Mouse (Mus musculus): Measurements from ENCODE around the gene Cxadr.

Cxadr gene

DNA sequence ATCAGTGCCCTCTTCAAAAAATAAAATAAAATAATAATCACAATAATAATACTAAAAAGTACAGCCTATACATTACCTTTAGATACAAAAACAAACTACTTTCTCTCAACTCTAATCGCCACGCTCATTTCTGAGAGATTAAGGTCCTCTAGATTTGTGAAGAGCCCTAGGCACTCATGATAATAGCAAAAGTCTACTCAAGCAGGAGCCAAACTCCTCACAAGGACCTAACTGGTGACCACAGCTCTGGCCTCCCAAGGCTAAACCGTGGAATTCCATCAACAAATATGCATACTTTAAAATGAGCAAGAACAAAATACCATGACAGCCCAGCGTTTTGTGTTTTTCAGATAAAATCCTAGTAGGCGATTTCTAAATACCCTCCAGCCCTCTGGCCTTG, 71.5 kb downstream of the Cxadr start:
- no peak for DNase-seq

DNA sequence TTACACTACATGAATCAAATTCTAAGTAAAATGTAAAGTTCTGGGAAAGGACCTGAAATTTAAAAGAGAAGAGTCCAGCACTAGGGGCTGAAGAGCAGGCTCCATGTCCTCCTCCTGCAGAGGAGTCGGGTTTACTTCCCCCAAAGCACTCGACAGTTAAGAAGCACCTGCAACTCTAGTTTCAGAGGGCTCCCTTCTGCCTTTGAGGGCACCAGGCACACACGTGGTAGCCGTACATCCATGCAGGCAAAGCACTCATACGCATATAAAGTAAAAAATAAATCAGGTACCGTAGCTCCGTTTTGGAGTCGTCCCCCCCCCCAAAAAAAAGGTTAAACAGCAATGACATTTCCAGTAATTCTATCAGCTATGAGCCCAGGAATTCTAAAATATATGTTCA, 72.5 kb downstream of the Cxadr start:
- peak; percentile 43 for DNase-seq

DNA sequence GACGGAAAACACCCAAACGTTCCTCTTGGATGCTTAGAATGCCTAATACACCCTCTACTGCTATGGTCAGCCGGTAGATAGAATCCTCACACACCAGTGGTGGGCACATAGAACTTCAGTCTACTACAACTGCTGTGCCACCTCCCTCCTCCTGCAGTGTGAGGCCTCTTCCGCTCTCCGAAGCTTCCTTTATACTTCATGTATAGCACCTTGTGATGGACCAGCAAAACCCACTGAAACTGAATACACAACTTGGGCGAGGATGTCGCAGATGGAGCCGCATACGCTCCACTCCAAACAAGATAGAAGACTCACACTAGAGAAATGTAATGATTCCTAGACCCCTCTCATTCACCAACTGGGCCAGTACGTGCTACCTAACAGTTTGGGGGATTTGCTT, 73.9 kb downstream of the Cxadr start:
- DNase-seq = peak; percentile 33

DNA sequence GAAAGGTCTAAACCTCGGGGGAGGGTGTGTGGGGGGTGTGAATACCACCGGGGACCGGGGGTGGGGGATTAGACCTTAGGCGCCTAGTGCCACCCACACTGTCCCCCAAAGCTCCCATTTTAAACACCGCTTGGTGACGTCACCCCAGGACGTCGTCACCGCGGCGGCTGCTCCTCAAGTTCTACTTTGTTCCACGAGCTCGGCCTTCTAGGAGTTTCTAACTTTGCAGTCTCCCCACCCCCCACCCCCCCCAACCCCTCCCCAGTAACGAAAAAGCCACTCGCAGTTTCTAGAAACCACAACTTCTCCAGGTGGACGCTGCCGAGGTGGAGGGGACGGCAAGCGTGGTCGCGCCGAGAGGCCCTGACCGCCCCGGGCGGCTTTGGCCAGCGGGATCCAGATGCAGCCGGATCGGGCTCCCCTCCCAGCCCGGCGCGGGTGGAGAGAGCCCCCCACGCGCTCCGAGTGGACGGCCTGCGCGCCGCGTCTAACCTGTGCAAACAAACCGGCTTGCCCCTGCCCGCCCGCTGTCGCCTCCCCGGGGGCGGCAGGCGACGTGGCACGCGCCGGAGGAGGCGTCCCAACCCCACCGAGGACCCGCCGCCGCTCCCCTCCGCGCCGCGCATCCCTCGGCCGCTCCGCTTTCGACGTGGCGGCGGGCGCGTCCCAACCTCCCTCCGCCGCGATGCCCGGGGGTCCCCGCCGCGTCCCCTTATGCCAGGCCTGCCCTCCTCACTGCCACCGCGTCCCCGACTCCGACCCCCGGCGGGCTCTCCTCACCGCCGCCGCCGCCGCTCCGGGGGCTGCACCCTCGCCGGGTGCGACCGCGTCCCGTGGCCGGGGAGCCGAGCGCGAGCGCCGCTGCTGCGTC, 74.8 kb downstream of the Cxadr start:
- DNase-seq = peak; percentile 77

DNA sequence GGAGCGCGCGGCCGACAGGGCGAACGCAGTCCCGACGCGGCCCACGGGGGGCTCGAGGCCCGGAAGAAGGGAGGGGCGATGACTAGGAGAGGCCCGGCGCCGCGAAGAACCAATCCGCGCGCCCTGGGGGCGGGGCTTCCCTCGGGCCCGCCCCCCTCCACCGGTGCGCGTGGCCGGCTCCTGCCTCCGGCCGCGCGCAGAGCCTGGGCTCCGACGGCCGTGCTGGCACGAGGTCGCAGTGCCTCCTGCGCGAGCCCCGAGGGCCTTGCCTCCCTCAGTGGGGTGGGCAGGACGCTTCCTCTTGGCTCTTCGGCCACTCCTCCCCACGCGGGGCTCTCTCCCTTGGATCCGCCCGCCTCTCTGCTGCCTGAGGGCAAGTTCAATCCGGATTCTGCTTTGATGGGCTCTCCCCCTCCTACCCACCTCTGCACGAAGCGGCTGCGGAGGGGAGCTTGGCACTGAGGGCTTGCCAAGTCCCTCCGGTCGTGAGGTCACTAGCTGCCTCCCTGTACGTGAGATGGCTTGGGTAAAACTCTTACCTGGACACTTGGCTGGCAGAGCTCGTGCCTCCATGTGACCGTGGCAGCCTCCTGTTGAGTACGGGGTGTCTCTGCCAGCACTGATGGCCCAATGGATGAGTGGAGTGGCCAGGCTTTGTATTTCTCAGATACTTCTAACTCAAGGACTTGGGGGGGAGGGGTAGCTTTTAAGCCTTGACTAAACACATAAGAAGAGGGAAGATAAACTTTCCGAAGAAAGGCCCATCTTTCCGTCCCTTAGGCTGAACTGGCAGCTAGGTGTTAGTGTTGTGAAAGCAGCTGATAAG, 75.7 kb downstream of the Cxadr start, which contains the start of gene Btg3:
TSS of gene Btg3 (minus strand) at position 448 of the 826 bp plus-strand sequence.
- DNase-seq = peak; percentile 94

DNA sequence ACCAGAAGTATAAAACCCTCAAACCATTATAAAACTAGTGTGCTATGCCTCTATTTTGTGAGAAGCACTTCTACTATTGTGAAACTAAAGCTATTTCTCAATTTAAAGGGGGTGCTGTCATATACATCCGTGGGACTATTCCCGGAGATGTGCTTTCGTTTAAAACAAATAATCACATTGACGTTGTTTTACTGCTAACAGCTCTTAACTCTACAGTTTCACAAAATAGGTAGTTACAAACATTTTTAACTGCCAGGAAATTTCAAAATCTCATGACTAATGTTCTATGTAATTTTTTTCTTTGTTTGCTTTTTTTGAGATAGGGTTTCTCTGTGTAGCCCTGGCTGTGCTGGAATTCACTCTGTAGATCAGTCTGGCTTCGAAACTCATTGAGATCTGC, 77.2 kb downstream of the Cxadr start:
- DNase-seq = no peak

DNA sequence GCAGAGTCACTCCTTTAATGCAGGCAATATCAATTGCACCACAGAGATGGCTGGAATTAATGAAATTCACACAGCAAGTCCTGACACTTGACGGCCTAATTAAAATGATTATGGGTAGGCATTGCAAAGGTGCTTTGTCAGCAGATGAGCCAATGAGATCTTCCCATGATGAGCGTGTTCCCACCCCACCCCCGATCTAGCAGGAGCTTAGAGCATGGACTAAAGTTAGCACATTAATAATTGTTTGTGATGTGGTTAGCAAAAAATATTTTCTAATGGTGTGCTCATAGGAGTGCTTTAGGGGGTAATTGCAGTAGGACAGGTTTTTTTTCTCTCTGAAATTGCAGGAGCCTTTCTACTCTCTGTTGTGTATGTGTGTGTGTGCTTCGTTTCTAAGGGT, 87.8 kb downstream of the Cxadr start:
- DNase-seq = no peak

DNA sequence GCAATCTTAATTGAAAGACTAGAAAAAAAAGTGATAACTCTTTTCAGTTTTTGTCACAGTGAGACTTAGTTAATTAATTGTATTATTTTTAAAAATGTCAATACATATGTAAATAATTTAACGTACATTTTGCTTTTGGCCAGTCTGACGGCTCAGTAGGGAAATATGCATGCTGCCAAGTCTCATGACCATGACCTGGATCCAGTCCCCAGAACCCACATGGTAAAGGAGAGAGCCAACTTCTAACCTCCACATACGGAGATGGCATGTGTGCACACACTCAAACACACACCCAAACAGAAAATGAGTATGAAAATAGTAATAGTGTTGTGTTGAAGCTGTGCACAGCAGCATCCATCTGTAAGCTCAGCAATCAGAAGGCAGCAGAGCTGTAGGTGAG, 88.7 kb downstream of the Cxadr start:
- DNase-seq = no peak

DNA sequence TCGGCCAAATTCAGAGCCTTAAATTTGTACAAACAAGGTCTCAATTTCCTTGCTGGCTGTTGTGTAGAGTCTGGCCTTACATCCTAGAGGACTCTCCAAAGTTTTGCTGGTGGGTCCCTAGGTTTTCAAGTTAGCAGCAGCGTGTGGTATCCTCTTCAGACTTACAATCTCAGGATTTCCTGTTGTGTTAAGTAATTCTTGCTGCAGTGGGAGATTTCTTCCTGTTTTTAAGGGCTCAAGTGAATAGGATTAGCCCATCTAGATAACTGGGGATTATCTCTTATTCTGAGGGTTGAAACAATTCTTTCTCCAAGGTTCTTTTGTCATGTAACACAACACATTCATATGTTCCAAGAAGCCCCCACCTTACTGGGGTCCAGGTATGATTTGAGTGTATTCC, 90.1 kb downstream of the Cxadr start:
- DNase-seq = no peak

DNA sequence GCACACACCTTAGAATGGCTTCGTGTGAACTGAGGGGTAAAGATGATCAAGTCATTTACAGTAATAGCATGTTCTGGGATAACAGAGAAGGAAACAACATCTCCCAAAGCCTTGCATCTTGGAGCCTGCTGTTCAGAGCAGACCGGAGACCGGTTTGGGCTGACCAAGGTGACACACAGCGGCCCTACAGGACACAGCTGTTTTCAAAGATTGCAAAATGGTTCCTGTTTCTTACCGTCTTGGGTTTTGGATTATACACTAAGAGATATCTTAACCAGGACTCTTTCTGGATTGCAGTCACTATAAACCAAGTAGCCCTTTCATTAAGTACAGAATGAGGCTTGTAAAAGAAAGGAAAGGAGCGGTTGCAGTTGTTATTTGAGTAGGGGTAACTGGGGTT, 97.4 kb downstream of the Cxadr start:
- no peak for DNase-seq

DNA sequence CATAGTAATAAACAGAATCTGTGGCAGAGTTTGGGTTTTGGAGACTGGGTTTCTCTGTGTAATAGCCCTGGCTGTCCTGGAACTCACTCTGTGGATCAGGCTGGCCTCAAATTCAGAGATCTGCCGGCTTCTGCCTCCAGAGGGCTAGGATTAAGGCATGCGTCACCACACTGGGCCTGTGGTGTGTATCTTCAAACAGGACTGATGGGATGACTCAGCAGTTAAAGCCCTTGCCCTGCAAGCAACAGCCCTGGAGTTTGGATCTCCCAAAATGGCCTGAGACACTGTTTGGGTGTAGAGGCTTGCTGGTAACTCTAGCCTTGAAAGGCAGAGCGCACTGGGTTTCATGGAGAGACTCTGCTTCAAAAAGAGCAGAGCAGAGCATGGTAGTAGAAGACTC, 98.1 kb downstream of the Cxadr start:
- no peak for DNase-seq

DNA sequence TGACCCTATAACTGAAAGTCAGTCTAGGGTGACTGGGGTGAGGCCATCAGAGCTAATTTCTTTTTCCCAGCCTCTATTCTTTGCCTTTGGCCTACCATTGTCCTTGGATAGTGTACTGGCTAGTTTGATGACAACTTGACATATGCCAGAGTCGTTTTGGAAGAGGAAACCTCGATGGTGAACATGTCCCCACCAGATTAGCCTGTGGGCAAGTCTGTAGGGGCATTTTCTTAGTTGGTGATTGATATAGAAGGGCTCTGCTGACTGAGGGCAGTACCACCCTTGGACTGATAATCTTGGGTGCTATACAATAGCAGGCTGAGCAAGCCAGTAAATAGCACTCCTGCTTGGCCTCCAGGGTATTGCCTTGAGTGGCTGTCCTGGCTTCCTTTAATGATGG, 101.0 kb downstream of the Cxadr start:
- DNase-seq = no peak

DNA sequence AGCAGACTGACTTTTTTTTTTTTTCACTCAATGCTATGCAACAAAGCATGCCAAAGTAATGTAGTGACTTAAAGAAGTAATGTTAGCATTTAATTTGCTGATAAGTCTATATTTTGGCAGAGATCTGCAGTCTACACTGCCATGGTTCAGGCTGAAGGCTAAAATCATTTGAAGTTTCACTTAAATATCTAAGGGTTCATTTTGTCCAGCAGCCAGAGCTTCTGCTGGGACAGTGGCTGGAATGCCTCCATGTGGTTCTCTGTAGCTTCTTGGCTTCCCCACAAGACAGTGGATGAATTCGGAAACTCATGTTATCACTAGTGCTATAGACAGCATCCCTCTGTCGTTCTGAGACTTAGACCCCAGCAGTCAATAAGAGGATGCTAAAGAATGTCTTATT, 105.4 kb downstream of the Cxadr start:
- no peak for DNase-seq

DNA sequence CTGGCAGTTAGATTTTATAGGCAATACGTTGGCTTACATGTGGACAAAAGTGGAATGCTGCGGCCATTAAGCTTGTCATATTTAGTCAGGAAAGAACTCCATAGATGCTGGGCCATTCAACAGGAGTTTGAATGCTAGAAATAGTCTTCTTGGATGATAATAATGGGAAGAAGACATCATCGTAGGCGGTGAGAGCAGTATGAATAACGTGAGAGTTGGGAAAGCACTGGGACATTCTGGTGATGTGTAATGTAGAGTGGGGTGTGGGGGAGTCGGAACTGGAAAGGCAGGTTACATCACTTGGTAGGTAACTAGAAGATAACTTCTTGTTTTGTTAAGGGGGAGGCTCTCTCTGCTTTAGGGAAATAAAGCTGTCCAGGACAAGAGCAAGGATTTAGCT, 106.6 kb downstream of the Cxadr start:
- DNase-seq = no peak
